In genomic region chr15:3433281-3433680, GRCm38 (mm10) we compare ENCODE assay signal across 9 mouse cellular contexts.
DNase-seq lines count a peak whose midpoint lies in the region; ATAC-seq and TF ChIP-seq lines count a peak whose summit lies in the region.
"Had no signal": no experiment of that assay in that cellular context is flagged by ENCODE, and none has a peak within 500 bp of the region (broad histone marks: within the 10 kb centered on the region; RNA-seq: fewer than 3 reads in every experiment).

No protein-coding gene starts in this region.

- 8% methylated on average over 7 of the region's 7 CpGs for WGBS in heart, embryonic 16.5 days

- no peak overlapping the region for H3ac ChIP-seq in myocyte (ENCODE audit: control insufficient read depth, insufficient read length)

- no peak for TF ChIP-seq POLR2A in myocyte (IDR thresholded peaks at IDR 0.05; ENCODE audit: insufficient read length, low read depth)

- H3K9ac ChIP-seq in heart, embryonic 16.5 days (ENCODE audit: low read length): peak overlapping the region; percentile 3; the same call in 1 of the 2 replicates
- H3K9ac ChIP-seq: limb, embryonic 12.5 days had no signal

- no peaks in the 10 kb centered on the region for H3K36me3 ChIP-seq in heart, embryonic 16.5 days (ENCODE audit: control insufficient read depth, insufficient read depth)
- no peaks in the 10 kb centered on the region for H3K36me3 ChIP-seq in myocyte (ENCODE audit: control insufficient read depth, insufficient read depth)
- H3K36me3 ChIP-seq: limb, embryonic 12.5 days had no signal

- DNase-seq in gastrocnemius, adult 2 months: peak; percentile 31
- DNase-seq in gastrocnemius, adult 18-20 months (ENCODE audit: low spot score): no peak
- peak; percentile 72 for DNase-seq in kidney, postnatal 14 days
- no peak for DNase-seq in adrenal gland, postnatal 4 days (ENCODE audit: low spot score in 2 of 2)
- no peak for DNase-seq in adrenal gland, adult 8-10 months
- DNase-seq in adrenal gland, adult 2 months: no peak

- intact Hi-C loops in gastrocnemius, adult 2 months (cut with DNase I): no loop called here

- H3K27ac ChIP-seq in gastrocnemius, adult 2 months: peak overlapping the region; percentile 36
- H3K27ac ChIP-seq in heart, embryonic 16.5 days (ENCODE audit: low read length): peak overlapping the region; percentile 92
- H3K27ac ChIP-seq: limb, embryonic 12.5 days had no signal

- H3K79me2 ChIP-seq in myocyte (ENCODE audit: control insufficient read depth, insufficient read depth): no peaks in the 10 kb centered on the region

- H3K4me1 ChIP-seq in heart, embryonic 16.5 days (ENCODE audit: control insufficient read depth, insufficient read depth, low read length): peaks cover 69% of the 10 kb centered on the region
- H3K4me1 ChIP-seq: limb, embryonic 12.5 days had no signal

- no peak for TF ChIP-seq CTCF in gastrocnemius, adult 2 months (IDR thresholded peaks at IDR 0.05)

- H3K4me2 ChIP-seq in heart, embryonic 16.5 days (ENCODE audit: low read depth, low read length): peak overlapping the region; percentile 47
- H3K4me2 ChIP-seq in myocyte (ENCODE audit: low read depth): no peak overlapping the region
- H3K4me2 ChIP-seq: limb, embryonic 12.5 days had no signal

- no peak overlapping the region for H3K4me3 ChIP-seq in gastrocnemius, adult 2 months
- H3K4me3 ChIP-seq in heart, embryonic 16.5 days (ENCODE audit: low read length): peak overlapping the region; percentile 17
- no peak overlapping the region for H3K4me3 ChIP-seq in myocyte
- H3K4me3 ChIP-seq: limb, embryonic 12.5 days had no signal

- H3K9me3 ChIP-seq in heart, embryonic 16.5 days (replicated peaks; ENCODE audit: control insufficient read depth, low read length): no peaks in the 10 kb centered on the region
- H3K9me3 ChIP-seq: limb, embryonic 12.5 days had no signal

- ATAC-seq in heart, embryonic 16.5 days (replicated peaks; ENCODE audit: extremely low read depth, insufficient read depth, low FRiP score): peak; percentile 93

- no peaks in the 10 kb centered on the region for H3K27me3 ChIP-seq in heart, embryonic 16.5 days (ENCODE audit: control insufficient read depth, insufficient read depth, low read length)
- H3K27me3 ChIP-seq in myocyte (ENCODE audit: control insufficient read depth, insufficient read depth, insufficient read length): no peaks in the 10 kb centered on the region
- H3K27me3 ChIP-seq: limb, embryonic 12.5 days had no signal

TF ChIP-seq in myocyte, 11 proteins besides CTCF, POLR2A, EP300 and RAD21:
- TF ChIP-seq MYOD1 (IDR thresholded peaks at IDR 0.05; ENCODE audit: control insufficient read depth in 1 of 3, insufficient read length in 2 of 3, low read depth in 2 of 3) (peak; percentile 84 to 88 (median 86)), MYOG (IDR thresholded peaks at IDR 0.05; ENCODE audit: control insufficient read depth in 1 of 3, insufficient read depth in 1 of 3, insufficient read length in 2 of 3, low read depth in 2 of 3) (peak in 2 of 3 experiments; percentile 84 to 89), TCF12 (IDR thresholded peaks at IDR 0.05; ENCODE audit: insufficient read depth, poor library complexity, severe bottlenecking) (peak; percentile 60), REST (IDR thresholded peaks at IDR 0.05; ENCODE audit: insufficient read depth, insufficient read length) (no peak), CEBPB (IDR thresholded peaks at IDR 0.05; ENCODE audit: insufficient read depth, poor library complexity, severe bottlenecking) (no peak), TCF3 (IDR thresholded peaks at IDR 0.05; ENCODE audit: insufficient read length, low read depth) (peak; percentile 17)

Comparison
In these comparisons a context has a peak if more than half of its experiments do, and no peak if none do; other contexts are left out.
1. DNase-seq: peak in gastrocnemius, adult 2 months (single experiment) and kidney, postnatal 14 days (single experiment); none in gastrocnemius, adult 18-20 months (single experiment), adrenal gland, postnatal 4 days (0 of 2), adrenal gland, adult 8-10 months (single experiment) and adrenal gland, adult 2 months (single experiment).